Mouse (Mus musculus): ENCODE results near the gene Foxb1.

GRCm38 (mm10) chr9:69759721-69760221 is 969 bp downstream of the Foxb1 start:
- no peak for TF ChIP-seq GATA1 (IDR thresholded peaks at IDR 0.05; ENCODE audit: low read length)
- no peak for TF ChIP-seq TAL1 (IDR thresholded peaks at IDR 0.05; ENCODE audit: low read length)
